Mouse (Mus musculus) frontal cortex, adult 2 months (tissue): ENCODE data around the gene Grk6. TPM values are rescaled to one million over a fixed set of nuclear protein-coding genes. Genes with fewer than 3 reads are reported as not detected.

Experiments used
- DNase-seq, 2 experiments: peaks; one replicate each; pipeline ENCODE4 v3.0.0; 2022; ENCODE audit warnings: low spot score in 1 of 2; ENCODE audit errors: extremely low spot score in 1 of 2
- polyA plus RNA-seq: library from polyadenylated mRNA; depleted of rRNA; stranded (reverse); fragments of >200 nt; gene quantifications from 2 replicates; pipeline ENCODE4 v1.2.3, GENCODE M21; 2012

The Grk6 gene
- polyA plus RNA-seq, 1 experiment = 74.3 TPM

- no peak for DNase-seq
Measured at GRCm38 (mm10) chr13:55462965-55463364, 18.1 kb downstream of the Grk6 start.

- no peak for DNase-seq
Measured at GRCm38 (mm10) chr13:55463399-55464026, 18.6 kb downstream of the Grk6 start.

GRCm38 (mm10) chr13:55464027-55464884 is 19.4 kb downstream of the Grk6 start, which contains the start of gene Prr7:
Gene Prr7, plus strand, starts transcription at chr13:55464267.
- peak in 1 of 2 experiments; percentile 76 for DNase-seq

GRCm38 (mm10) chr13:55465184-55465583 is 20.3 kb downstream of the Grk6 start:
- DNase-seq = peak in 1 of 2 experiments; percentile 36

- DNase-seq = peak in 1 of 2 experiments; percentile 40
Measured at GRCm38 (mm10) chr13:55465830-55466440, 21.1 kb downstream of the Grk6 start.

- no peak for DNase-seq
Measured at GRCm38 (mm10) chr13:55468851-55469560, 24.1 kb downstream of the Grk6 start.

- DNase-seq = peak in 1 of 2 experiments; percentile 55
Measured at GRCm38 (mm10) chr13:55470372-55470771, 25.5 kb downstream of the Grk6 start.

- peak in 1 of 2 experiments; percentile 83 for DNase-seq
Measured at GRCm38 (mm10) chr13:55471156-55471818, 26.4 kb downstream of the Grk6 start.

- no peak for DNase-seq
Measured at GRCm38 (mm10) chr13:55471819-55472131, 26.9 kb downstream of the Grk6 start.

GRCm38 (mm10) chr13:55472132-55473022 is 27.5 kb downstream of the Grk6 start:
- DNase-seq = peak in 1 of 2 experiments; percentile 81

GRCm38 (mm10) chr13:55473076-55473831 is 28.4 kb downstream of the Grk6 start:
- peak in 1 of 2 experiments; percentile 56 for DNase-seq

GRCm38 (mm10) chr13:55473961-55474360 is 29.1 kb downstream of the Grk6 start:
- no peak for DNase-seq

- DNase-seq = peak in 1 of 2 experiments; percentile 82
Measured at GRCm38 (mm10) chr13:55474621-55475069, 29.8 kb downstream of the Grk6 start.

GRCm38 (mm10) chr13:55475750-55476149 is 30.9 kb downstream of the Grk6 start:
- no peak for DNase-seq

- DNase-seq = no peak
Measured at GRCm38 (mm10) chr13:55476256-55476655, 31.4 kb downstream of the Grk6 start.

- no peak for DNase-seq
Measured at GRCm38 (mm10) chr13:55477492-55477891, 32.6 kb downstream of the Grk6 start.

- peak in 1 of 2 experiments; percentile 75 for DNase-seq
Measured at GRCm38 (mm10) chr13:55478036-55478435, 33.2 kb downstream of the Grk6 start.

- no peak for DNase-seq
Measured at GRCm38 (mm10) chr13:55479008-55479407, 34.1 kb downstream of the Grk6 start.
